Mouse (Mus musculus) testis, postnatal 14 days (tissue): ENCODE results near the gene Me1.
A peak's percentile ranks its signal among the peaks of the same experiment; 100 is the strongest.

Experiments used
- DNase-seq: peaks from one replicate; pipeline ENCODE4 v3.0.0; 2021; ENCODE audit warnings: low spot score

The Me1 gene

GRCm38 (mm10) chr9:86708921-86709320, 13.2 kb upstream of the Me1 start:
- DNase-seq = peak; percentile 70

- DNase-seq = no peak
These were observed 11.7 kb upstream of the Me1 start for GRCm38 (mm10) chr9:86707431-86707830.

- no peak for DNase-seq
These were observed 6.1 kb upstream of the Me1 start for GRCm38 (mm10) chr9:86701844-86702243.

- no peak for DNase-seq
These were observed 5.5 kb upstream of the Me1 start for GRCm38 (mm10) chr9:86701264-86701663.

GRCm38 (mm10) chr9:86695199-86695817, 445 bp downstream of the Me1 start:
- DNase-seq = peak; percentile 71

- DNase-seq = no peak
These were observed 1.1 kb downstream of the Me1 start for GRCm38 (mm10) chr9:86694644-86695043.

GRCm38 (mm10) chr9:86693935-86694334, 1.8 kb downstream of the Me1 start:
- no peak for DNase-seq

GRCm38 (mm10) chr9:86692676-86693075, 3.1 kb downstream of the Me1 start:
- no peak for DNase-seq

GRCm38 (mm10) chr9:86692251-86692650, 3.5 kb downstream of the Me1 start:
- no peak for DNase-seq

- no peak for DNase-seq
These were observed 4.7 kb downstream of the Me1 start for GRCm38 (mm10) chr9:86691101-86691500.

- no peak for DNase-seq
These were observed 12.0 kb downstream of the Me1 start for GRCm38 (mm10) chr9:86683713-86684209.

- DNase-seq = no peak
These were observed 12.9 kb downstream of the Me1 start for GRCm38 (mm10) chr9:86682844-86683243.

- DNase-seq = no peak
These were observed 13.5 kb downstream of the Me1 start for GRCm38 (mm10) chr9:86682278-86682677.

- no peak for DNase-seq
These were observed 15.3 kb downstream of the Me1 start for GRCm38 (mm10) chr9:86680431-86680830.

- no peak for DNase-seq
These were observed 15.8 kb downstream of the Me1 start for GRCm38 (mm10) chr9:86679843-86680417.

- DNase-seq = no peak
These were observed 19.5 kb downstream of the Me1 start for GRCm38 (mm10) chr9:86676246-86676645.

GRCm38 (mm10) chr9:86675426-86675825, 20.3 kb downstream of the Me1 start:
- DNase-seq = no peak

- no peak for DNase-seq
These were observed 22.8 kb downstream of the Me1 start for GRCm38 (mm10) chr9:86672907-86673472.

GRCm38 (mm10) chr9:86668590-86669252, 27.0 kb downstream of the Me1 start:
- DNase-seq = no peak

- peak; percentile 72 for DNase-seq
These were observed 28.5 kb downstream of the Me1 start for GRCm38 (mm10) chr9:86667138-86667750.

- DNase-seq = no peak
These were observed 34.1 kb downstream of the Me1 start for GRCm38 (mm10) chr9:86661679-86662078.

GRCm38 (mm10) chr9:86661266-86661665, 34.5 kb downstream of the Me1 start:
- DNase-seq = no peak

- DNase-seq = no peak
These were observed 35.4 kb downstream of the Me1 start for GRCm38 (mm10) chr9:86660327-86660726.
